7 mouse cellular contexts compared by ENCODE assay signal in genomic region chr2:159053936-159054335, GRCm38 (mm10).
DNase-seq lines count a peak whose midpoint lies in the region; ATAC-seq and TF ChIP-seq lines count a peak whose summit lies in the region.

No protein-coding gene starts in this region.

- TF ChIP-seq POLR2A in kidney, adult 2 months (IDR thresholded peaks at IDR 0.05; ENCODE audit: low read depth, low read length), result no peak

- no peak overlapping the region for H3K4me2 ChIP-seq in midbrain, embryonic 11.5 days

- ATAC-seq in midbrain, embryonic 11.5 days (ENCODE audit: low FRiP score), result peak; percentile 57

- no peak overlapping the region for H3K4me3 ChIP-seq in kidney, adult 2 months (ENCODE audit: insufficient read depth, low read depth, low read length)
- H3K4me3 ChIP-seq in midbrain, embryonic 11.5 days (ENCODE audit: low read depth, low read length), result no peak overlapping the region

- DNase-seq in adrenal gland, adult 8-10 months, result peak; percentile 67
- peak; percentile 56 to 75 for DNase-seq in cerebellum, postnatal 25 days
- DNase-seq in gastrocnemius, adult 8-10 months (ENCODE audit: low spot score in 2 of 2), result peak; percentile 41 to 43
- DNase-seq in kidney, adult 2 months, result peak; percentile 61
- DNase-seq in left cerebral cortex, postnatal 4 days, result peak; percentile 63
- DNase-seq in midbrain, embryonic 11.5 days (ENCODE audit: low spot score, missing footprints), result peak; percentile 86
- peak; percentile 2 for DNase-seq in splenic B cell, adult 2 months (ENCODE audit: low read depth, low spot score)

- no peaks in the 10 kb centered on the region; the same call in 1 of the 2 replicates for H3K9me3 ChIP-seq in midbrain, embryonic 11.5 days (ENCODE audit: control insufficient read depth, low read length)

- intact Hi-C loops in left cerebral cortex, postnatal 4 days (cut with DNase I), result loop anchor here (5.0 to 10.0 kb wide), 2 partner anchors 1321 to 1523 kb away; no protein-coding TSS in a partner anchor

- H3K9ac ChIP-seq in midbrain, embryonic 11.5 days (ENCODE audit: low read length), result no peak overlapping the region

- H3K4me1 ChIP-seq in kidney, adult 2 months (ENCODE audit: control insufficient read depth, insufficient read depth, low read length), result no peaks in the 10 kb centered on the region
- H3K4me1 ChIP-seq in midbrain, embryonic 11.5 days (ENCODE audit: control insufficient read depth, insufficient read depth, low read length), result no peaks in the 10 kb centered on the region

- H3K27me3 ChIP-seq in kidney, adult 2 months (replicated peaks; ENCODE audit: control insufficient read depth, insufficient read depth, low read length), result no peaks in the 10 kb centered on the region
- no peaks in the 10 kb centered on the region for H3K27me3 ChIP-seq in midbrain, embryonic 11.5 days (ENCODE audit: control insufficient read depth, insufficient read depth, low read length)
- H3K27me3 ChIP-seq in splenic B cell, adult 2 months (ENCODE audit: control insufficient read depth, insufficient read depth, low read length, poor library complexity, severe bottlenecking), result no peaks in the 10 kb centered on the region

- TF ChIP-seq CTCF in kidney, adult 2 months (conservative IDR thresholded peaks at IDR 0.05; ENCODE audit: insufficient read depth, insufficient read length, low read depth, low read length), result peak; percentile 89

- no peak overlapping the region for H3K27ac ChIP-seq in kidney, adult 2 months (ENCODE audit: insufficient read depth, low read depth, low read length)
- H3K27ac ChIP-seq in midbrain, embryonic 11.5 days (ENCODE audit: low read depth, low read length), result no peak overlapping the region

- 54% methylated on average over 4 of the region's 4 CpGs for WGBS in kidney, adult 2 months
- 68% methylated on average over 4 of the region's 4 CpGs for WGBS in midbrain, embryonic 11.5 days

- H3K36me3 ChIP-seq in kidney, adult 2 months (ENCODE audit: control insufficient read depth, insufficient read depth, low read length), result no peaks in the 10 kb centered on the region
- H3K36me3 ChIP-seq in midbrain, embryonic 11.5 days (ENCODE audit: control insufficient read depth, insufficient read depth, low read length), result no peaks in the 10 kb centered on the region
- H3K36me3 ChIP-seq in splenic B cell, adult 2 months (ENCODE audit: control insufficient read depth, insufficient read depth, low read length, poor library complexity, severe bottlenecking), result no peaks in the 10 kb centered on the region

Comparison
In these comparisons a context has a peak if more than half of its experiments do, and no peak if none do; other contexts are left out.
1. DNase-seq: peak in every context shown above with its lines; median percentile 86 in midbrain, embryonic 11.5 days; 67 in adrenal gland, adult 8-10 months; 66 in cerebellum, postnatal 25 days; 63 in left cerebral cortex, postnatal 4 days; 61 in kidney, adult 2 months; 42 in gastrocnemius, adult 8-10 months; 2 in splenic B cell, adult 2 months.